Mouse (Mus musculus) lung, adult 18-20 months (tissue): ENCODE measurements around the gene Cd53.

Experiments
- DNase-seq, 2 experiments: peaks; one replicate each; pipeline ENCODE4 v3.0.0; 2022; ENCODE audit warnings: mixed read lengths in 2 of 2

The Cd53 gene

GRCm38 (mm10) chr3:106789930-106790329, at the start of gene Cd53:
Gene Cd53 (minus strand): TSS chr3:106790149.
- peak; percentile 5 to 8 for DNase-seq

- DNase-seq, result peak; percentile 5 to 10
These were observed 42.2 kb upstream of the Cd53 start for GRCm38 (mm10) chr3:106832107-106832506.

- no peak for DNase-seq
These were observed 36.2 kb upstream of the Cd53 start, which contains the start of gene Olfr266 for GRCm38 (mm10) chr3:106826187-106826586. Gene Olfr266 (minus strand): TSS chr3:106826287.

DNA sequence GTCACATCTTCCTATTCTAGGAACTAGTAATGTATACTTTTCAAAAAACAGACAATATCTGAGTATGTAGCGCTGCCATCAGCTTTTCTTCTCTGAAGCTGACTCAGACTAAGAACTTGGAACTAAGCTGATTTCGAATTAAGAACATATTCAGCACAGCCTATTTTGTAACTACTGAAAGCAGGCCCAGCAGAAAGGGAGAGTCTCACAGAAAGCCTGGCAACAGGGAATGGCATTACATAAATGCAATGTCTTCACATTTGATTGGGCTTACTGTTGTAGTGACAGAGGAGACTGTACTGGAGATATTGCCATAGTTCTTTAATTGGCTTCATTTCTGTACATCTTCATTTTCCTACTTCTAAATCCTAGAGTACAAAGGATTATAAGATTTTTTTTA, 27.7 kb upstream of the Cd53 start:
- DNase-seq, result no peak

DNA sequence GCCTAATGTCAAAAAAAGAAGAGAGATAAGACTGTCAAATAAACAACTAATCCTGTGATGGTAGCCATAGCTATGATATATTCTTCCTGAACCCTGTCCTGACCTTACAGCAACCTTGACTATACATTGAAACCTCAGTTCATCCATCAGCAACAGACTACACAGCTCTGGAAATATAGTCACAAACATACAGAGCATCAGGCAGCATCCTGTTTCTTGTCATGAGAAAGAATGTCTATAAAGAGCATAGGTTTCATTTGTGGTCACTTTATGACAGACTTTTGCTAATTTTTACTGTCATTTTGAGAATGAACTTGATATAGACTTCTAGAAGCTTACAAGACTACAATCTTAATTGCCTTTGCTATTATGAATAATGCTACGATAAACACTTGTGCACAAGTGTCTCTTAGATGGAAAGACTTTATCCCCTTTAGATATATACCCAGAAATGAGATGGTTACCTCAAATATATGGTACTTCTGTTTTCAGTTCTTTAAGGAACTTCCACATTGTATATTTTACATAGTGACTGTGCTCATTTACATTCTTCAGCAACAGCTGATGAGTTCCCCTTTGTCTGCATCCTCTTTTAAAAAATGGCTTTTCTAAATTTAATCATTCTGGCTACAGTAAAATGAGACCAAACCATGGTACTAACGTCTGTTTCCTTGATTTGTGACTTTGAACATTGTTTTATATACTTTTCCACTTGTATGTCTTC, 19.2 kb upstream of the Cd53 start:
- no peak for DNase-seq

GRCm38 (mm10) chr3:106798079-106798478, 8.1 kb upstream of the Cd53 start:
- DNase-seq, result no peak

- peak in 1 of 2 experiments; percentile 5 for DNase-seq
These were observed 1.5 kb downstream of the Cd53 start for GRCm38 (mm10) chr3:106788440-106788887.

DNA sequence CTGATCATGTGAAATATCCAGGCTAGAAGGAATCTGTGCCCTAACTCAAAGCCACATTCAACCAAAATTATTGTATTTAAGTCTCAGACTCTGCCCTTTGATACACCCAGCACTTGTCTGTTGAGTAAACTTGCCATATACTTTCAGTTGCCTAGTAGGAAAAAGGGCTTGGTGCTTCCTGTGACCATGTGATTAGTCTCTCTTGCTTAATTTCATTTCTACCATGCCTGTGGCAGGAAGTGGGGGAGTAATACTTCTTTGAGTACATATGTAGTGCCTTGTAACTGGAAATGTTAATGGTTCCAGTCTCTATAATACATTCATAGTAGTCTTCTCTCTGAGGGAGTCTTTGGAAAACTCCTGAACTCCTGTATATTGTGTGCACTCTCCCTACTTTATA, 2.0 kb downstream of the Cd53 start:
- peak in 1 of 2 experiments; percentile 6 for DNase-seq

DNA sequence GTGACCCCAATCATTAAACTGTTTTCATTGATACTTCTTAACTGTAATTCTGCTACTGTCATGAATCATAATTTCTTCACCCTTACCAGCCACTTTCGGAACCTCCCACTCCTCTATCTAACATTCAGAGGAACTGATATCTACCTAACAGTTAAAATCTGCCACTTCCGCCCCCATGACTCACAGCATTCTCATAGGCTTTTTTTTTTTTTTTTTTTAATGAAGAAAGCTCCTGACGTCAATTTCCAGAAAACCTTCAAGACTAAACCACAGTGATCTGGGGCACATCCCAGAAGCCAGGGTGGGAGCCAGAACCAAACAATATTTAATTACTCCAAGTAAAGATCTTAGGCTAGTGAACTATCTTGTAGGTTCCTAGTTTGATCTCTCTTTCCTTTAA, 4.8 kb downstream of the Cd53 start:
- peak in 1 of 2 experiments; percentile 13 for DNase-seq

DNA sequence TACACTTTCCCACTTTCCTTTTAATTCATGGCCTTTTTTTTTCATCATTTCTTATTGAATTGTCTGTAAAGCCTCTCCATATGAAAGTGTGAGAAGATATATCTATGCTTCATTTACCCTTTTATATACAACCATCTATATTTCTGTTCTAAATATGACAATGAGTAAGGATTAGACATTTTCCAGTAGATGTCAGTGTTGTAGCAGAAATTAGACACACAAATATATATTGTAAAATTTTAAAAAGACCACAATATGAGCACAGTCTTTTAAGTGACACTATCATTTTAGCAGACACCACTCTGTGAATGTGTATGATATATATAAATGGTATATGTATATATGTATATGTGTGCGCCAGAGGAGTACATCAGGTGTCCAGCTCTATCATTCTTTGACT, 18.1 kb downstream of the Cd53 start:
- no peak for DNase-seq

GRCm38 (mm10) chr3:106755898-106756297, 34.1 kb downstream of the Cd53 start:
- no peak for DNase-seq

DNA sequence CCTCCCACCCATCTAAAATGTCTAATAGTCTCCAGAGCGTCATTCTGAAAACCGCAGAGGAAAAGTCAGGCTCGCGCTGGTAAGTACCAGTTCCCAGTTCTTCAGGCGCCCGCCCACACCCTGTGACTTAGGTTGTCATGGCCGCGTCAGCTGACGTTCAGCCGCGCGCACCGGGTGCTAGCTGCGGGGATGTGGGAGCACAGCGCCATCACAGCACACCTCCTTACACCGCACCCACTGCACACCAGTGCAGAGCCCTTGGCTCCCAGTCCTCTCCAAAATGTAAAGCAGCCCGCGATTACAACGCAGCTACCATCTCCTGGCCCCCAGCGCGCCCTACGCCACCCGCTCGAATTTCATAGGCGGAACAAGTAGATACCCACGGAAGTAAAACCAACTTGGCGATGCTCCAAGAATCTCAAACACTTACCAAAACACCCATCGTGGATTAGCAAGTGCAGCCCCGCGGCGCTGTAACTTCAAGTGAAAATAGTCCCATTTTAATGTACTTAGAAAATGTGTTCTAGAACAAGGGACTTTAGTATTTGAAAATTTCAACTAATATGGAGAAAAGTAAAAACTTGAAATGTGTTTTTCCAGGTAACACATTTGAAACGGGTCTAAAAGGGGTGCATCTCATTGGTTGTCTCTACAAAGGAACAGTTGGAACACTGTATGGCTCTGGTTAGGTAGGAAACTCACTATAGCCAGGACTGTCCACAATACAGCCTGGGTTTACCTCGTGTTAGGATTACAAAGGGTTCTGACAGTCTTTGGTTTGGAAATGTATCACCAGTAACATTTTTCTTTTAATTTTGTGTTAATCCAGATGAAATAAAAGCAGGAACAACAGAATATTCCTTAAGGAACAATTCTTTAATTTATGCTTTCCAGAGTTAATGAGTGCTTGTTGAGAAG, 67.7 kb downstream of the Cd53 start:
- DNase-seq, result peak; percentile 86 to 87

DNA sequence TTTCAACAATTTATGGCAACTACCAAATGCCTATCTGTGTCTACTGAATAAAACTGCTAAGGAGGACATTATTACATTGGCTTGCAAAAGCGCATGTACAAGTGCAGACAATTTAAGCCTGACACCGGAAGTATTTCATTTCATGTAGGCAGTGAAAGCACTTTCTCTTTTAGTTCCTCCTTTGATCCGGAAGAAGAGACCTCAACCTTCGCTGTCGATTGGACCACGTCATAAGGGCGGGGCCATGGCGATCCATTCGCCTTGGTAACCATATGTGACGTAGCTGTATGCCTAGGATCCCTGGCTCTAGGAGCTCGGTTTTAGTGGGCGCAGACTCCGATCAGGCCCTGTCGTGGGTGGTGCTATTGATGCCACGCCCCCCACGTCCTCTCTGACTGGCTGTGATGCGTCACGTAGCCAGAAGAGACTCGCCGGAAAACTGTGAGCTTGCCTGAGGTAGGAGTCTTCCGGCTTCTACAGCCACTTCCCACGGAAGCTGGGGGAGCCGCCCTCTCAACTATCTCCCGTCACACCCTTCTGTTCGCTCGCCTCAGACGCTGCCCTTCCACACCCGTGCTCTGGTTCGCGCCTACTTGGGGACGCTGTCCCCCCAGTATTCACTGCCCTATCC, 68.4 kb downstream of the Cd53 start:
- DNase-seq, result peak; percentile 98 to 99
